Mouse (Mus musculus): ENCODE data around the gene Tmc1. TPM values are rescaled to one million over a fixed set of nuclear protein-coding genes. Genes with fewer than 3 reads are reported as not detected.

Tmc1 gene
- 0.04 TPM in 1 of 2 replicates, not detected in the other for polyA plus RNA-seq (2012; ENCODE audit: low replicate concordance)

DNA sequence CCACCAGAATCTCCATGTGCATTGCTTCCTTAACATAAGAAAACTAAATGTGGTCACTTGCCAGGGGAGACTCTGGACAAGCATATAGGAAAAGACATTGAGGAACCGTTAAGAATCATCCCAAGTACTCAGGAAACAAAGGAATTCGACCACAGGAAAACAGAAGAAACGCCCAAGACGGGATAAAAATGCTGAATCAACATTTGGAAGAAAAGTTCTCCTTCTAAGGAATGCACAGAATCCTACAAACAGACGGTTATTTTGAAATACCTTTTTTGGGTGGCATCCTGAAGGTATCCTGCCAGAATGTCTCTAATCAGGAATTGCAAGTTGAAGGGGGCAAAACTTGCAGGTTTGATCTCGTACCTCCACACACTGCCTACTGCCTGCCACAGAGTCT is at the start of gene Tmc1:
Tmc1 (minus strand) TSS at position 329 of the 400 bp plus-strand sequence.

Other genes starting within 250 kb of the Tmc1 start
- 0.24 TPM in 1 of 2 replicates, not detected in the other for gene Aldh1a7, start 226.6 kb downstream of the Tmc1 start, polyA plus RNA-seq (2012; ENCODE audit: low replicate concordance)